Mouse (Mus musculus) inflammation-experienced regulatory T-cells (primary cell): ENCODE measurements around the gene Cox8c. TPM values are rescaled to one million over a fixed set of nuclear protein-coding genes. Genes with fewer than 3 reads are reported as not detected.

Experiments
- polyA plus RNA-seq, 2 experiments: library from polyadenylated mRNA; unstranded; fragments of 100-300 nt; shearing (Covaris generic); gene quantifications; one replicate each; pipeline ENCODE4 v1.2.1; 2017

Gene Cox8c
- 1 to 10 TPM in 1 of 2 experiments, not detected in 1; 1.3 TPM for polyA plus RNA-seq

GRCm38 (mm10) chr12:102899091-102899490, at the start of gene Cox8c:
Gene Cox8c, plus strand, starts transcription at chr12:102899316.

GRCm38 (mm10) chr12:102878031-102878823, 20.9 kb upstream of the Cox8c start, which contains the start of gene Btbd7:
Gene Btbd7, minus strand, starts transcription at chr12:102878471.

GRCm38 (mm10) chr12:102948778-102949394, 49.8 kb downstream of the Cox8c start, which contains the start of gene Unc79:
Gene Unc79, plus strand, starts transcription at chr12:102948859.

Other genes with a start within 250 kb of the Cox8c start
- gene Itpk1, start 194.4 kb upstream of the Cox8c start, polyA plus RNA-seq: 10 to 100 TPM; 52.8 to 54.7 TPM
- 1 to 10 TPM; 5.6 to 7.7 TPM for gene Moap1, start 155.7 kb upstream of the Cox8c start, polyA plus RNA-seq
- 10 to 100 TPM; 19.1 to 20.0 TPM for gene Tmem251, start 155.6 kb upstream of the Cox8c start, polyA plus RNA-seq
- gene Gm28051, start 141.6 kb upstream of the Cox8c start, polyA plus RNA-seq: not detected
- gene Gon7, start 141.5 kb upstream of the Cox8c start, polyA plus RNA-seq: 10 to 100 TPM; 19.9 to 32.4 TPM
- 10 to 100 TPM; 28.1 to 35.4 TPM for gene Ubr7, start 141.3 kb upstream of the Cox8c start, polyA plus RNA-seq
- 10 to 100 TPM in 1 of 2 experiments, 1 to 10 TPM in 1; 7.6 to 12.1 TPM for gene Gm20604, start 140.6 kb upstream of the Cox8c start, polyA plus RNA-seq
- 10 to 100 TPM; 14.6 to 16.3 TPM for gene Btbd7, start 20.8 kb upstream of the Cox8c start, polyA plus RNA-seq
- gene Unc79, start 49.5 kb downstream of the Cox8c start, polyA plus RNA-seq: 1 to 10 TPM in 1 of 2 experiments, under 1 TPM in 1; 0.66 to 1.4 TPM